Mouse (Mus musculus): ENCODE data around the gene Fiz1.

Fiz1 gene

DNA sequence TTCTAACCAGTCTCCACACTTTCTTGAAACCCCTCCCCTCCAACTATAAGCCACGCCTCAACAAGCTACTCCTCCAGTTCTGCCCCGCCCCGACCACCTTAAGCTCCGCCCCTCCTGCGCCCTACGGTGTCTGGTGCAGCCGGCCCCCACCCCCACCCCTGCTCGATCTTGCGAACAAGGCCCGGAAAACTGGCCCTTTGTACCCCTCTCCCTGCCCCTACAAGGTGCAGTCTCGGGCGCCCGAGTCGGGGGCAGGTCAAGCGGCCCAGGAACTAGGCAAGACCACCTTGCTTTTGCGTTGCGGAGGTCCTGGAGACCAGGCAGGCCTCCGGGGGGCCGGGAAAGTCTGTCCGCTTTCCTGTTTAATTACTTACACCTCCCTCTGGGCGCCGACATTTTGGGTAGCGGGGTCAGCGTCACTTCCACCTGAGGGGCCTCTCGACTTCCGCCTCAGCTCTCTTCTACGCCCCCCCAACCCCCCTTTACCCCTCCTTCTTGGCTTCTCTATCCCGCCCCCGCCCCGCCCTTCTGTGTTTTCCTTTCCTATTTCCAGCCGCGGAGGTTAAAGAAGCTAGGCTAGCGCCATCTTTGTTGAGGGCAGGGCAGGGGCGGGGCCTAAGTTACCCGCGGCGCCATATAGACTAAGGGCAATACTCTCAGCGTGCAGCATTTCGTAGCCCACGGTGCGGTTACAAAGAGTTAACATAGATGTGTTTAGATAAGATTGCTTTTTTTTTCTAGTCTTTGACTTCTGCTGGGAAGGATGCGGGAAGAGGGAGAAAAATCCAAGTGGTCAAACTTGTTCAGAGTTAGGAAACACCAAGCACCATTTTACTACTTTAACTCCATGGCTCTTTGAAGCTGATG lies at the start of gene Fiz1, which contains the start of gene Zfp524:
Fiz1 (minus strand) TSS at position 447 of the 867 bp plus-strand sequence.
Zfp524 (plus strand) TSS at position 165 of the 867 bp plus-strand sequence.
- peak; percentile 98 for DNase-seq

DNA sequence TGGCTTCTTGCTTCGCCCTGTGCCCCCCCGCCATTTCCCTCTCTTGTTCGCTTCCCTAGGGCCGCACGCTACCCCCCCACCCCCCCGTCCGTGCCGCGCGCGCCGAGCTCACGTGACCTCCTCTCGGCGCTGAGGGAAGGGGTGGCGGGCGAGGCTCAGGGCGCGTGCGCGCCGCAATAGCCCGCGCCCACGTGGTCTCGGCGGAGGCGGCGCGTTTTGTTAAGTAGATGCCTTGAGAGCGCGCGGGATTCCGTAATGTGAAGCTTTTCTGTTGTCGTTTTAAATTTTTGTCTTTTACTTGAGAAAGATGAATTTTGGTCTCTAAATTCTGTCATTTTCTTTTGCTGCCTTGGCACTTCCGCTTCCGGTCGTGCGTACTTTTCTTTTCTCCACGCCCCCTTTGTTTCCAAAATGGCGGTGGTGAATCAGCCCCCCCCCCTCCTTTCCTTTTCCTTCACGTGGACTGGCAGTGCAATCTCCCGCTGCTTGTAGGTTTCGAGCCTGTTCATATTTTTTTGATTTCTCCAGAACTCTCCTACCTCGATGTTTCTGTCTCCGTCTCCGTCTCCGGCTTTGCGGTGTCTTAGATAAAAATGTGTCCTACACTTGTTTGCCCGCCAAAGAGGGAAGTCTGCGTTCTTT lies 48.0 kb upstream of the Fiz1 start:
- peak; percentile 83 for DNase-seq

DNA sequence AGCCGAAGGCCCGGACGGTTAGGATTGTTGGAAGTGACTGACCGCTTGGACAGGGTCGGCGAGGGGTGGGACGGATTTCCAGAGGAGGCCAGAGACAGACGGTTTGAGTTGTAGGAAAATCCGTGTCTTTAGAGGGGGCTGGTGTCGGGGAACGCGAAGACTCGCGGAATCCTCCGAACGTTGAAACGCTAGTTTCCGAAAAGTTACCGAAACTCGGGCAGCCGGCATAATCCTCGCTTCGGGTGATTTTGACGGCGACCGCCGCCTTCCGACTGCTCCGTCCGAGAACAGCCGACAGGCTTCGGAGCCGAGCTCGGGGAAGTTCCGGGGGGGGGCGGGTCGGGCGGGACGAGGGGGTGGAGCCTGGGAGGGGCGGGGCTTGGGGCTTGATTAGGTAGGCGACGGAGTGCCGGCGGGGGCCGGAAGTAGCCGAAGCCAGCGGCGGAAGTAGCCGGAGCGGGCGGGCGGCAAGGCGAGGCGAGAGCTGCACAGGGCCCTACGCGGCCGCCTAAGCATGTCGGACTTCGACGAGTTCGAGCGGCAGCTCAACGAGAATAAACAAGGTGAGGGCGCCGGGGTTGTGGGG lies 47.4 kb upstream of the Fiz1 start, which contains the start of gene U2af2:
U2af2 (plus strand) TSS at position 370 of the 586 bp plus-strand sequence.
- DNase-seq, result peak; percentile 94

DNA sequence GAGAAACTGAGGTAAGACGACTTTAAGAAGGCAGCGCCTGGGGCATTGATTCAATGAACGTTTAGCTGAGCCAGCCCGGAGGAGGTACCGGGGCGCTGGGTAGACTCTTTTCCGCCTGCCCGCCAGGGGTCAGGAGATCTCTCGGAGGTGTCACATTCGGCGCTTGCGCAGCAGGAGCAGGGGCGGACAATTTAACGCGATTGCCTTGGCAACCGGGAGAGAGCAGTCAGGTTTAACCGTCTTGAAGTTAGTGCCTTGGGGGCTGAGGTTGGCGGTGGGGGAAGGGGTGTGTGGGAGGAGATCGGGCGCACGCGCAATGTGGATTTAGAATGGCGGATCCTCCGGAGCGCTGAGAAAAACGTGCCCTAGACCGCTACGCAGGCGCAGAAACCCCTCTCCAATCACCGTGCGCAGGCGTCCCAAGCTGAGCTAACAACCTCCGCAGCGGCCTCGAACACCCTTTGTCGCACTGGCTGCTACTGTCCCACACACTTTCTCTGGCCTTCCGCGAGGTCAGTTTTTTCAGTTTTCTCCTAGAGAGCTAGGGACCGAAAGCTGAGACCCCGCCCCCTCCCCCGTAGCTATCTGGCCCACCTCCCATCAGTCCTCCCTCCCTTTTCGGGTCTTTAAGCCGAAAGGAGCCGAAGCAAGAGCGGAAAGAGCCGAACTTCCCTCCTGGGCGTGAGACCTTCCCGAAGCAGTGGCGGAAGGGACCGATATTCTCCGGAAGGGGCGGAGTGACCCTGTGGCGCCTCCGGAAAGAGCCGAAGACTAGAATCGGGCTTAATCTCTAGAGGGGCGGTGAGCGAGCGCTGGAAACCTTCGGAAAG lies 46.7 kb upstream of the Fiz1 start:
- peak; percentile 99 for DNase-seq

DNA sequence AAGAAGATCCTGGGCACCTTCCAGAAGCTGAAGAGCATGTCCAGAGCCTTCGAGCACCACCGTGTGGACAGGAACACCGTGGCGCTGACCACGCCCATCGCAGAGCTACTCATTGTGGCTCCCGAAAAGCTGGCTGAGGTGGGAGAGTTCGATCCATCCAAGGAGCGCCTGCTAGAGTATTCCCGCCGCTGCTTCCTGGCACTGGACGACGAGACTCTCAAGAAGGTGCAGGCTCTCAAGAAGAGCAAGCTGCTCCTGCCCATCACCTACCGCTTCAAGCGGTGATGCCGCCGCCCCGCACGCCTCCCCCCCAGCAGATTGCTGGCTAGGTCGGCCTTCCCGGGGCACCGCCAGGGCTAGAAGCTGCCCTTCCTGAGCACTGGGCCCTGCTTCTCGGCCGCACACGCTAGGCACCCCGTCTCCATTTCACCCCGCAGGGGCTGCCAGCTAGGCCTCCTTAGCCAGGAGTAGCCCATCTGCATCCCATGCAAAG lies 45.8 kb upstream of the Fiz1 start:
- peak; percentile 92 for DNase-seq

DNA sequence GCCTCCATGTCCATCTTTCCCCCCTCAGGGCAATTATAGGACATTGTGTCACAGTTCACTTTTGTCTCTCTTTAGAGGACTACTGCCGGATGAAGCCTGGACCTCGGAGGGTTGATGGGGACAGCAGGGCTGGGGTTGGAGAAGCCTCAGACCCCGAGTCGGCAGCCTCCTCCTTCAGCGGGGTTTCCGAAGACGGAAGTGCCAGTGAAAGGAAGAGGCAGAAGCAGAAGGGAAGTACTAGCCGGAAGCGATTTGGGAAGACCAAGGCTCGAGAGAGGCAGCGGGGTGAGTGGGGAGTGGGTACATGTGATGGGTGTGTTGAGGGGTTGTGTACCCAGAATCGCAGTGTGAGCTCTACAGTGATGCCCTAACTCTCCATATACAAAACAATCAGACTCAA lies 44.9 kb upstream of the Fiz1 start:
- DNase-seq, result no peak

DNA sequence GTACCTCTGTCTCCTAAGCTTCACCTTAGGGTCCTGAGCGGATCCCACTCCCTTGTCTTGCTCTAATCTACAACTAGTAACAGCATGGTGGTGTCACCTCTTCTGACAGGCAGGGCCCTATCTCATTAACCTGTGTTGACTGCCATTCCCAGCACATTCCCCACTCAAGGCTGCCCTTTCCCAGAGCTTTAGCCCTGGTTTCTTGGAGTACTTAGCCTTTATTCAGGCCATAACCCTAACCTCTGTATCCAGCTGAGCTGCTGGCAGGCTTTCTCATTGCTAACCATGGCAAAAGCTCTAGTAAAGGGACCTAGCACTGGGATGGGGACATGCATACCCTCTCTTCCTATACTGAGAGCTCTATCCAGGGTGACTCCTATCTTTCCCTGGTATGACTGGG lies 44.1 kb upstream of the Fiz1 start:
- DNase-seq, result no peak

DNA sequence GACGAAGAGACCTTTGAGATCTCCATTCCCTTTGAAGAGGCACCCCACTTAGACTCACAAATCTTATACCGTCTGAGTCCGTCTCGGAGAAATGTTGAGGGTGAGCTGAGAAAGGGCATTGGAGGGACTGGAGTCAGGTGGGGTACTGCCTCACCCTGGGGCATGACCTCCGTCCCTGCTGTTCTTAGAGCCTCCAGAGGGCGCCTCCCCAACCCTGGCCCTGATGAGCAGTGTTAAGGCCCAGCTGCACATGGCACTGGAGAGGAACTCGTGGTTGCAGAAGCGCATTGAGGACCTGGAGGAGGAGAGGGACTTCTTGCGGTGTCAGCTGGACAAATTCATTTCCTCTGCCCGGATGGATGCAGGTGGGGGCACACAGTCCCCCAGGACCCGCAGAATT lies 43.3 kb upstream of the Fiz1 start:
- DNase-seq, result no peak

DNA sequence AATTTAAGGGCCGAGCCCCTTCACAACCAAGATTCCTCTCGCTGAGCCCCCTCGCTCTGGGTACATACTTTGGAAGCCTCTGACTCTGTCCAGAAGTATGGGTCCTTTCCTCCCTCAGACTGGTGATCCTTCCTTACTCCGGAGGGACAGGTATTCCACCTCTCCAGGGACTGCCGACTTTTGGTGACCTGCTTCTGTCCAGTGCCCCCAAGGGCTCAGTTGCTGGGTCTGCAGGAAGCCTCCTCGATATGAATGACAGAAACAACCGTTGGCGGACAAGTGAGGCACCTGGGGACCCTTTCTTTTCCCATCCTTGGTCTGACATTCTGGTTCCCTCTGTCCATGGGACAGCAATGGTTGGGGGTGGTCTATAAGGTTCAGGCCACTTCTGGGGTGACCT lies 42.9 kb upstream of the Fiz1 start:
- no peak for DNase-seq

DNA sequence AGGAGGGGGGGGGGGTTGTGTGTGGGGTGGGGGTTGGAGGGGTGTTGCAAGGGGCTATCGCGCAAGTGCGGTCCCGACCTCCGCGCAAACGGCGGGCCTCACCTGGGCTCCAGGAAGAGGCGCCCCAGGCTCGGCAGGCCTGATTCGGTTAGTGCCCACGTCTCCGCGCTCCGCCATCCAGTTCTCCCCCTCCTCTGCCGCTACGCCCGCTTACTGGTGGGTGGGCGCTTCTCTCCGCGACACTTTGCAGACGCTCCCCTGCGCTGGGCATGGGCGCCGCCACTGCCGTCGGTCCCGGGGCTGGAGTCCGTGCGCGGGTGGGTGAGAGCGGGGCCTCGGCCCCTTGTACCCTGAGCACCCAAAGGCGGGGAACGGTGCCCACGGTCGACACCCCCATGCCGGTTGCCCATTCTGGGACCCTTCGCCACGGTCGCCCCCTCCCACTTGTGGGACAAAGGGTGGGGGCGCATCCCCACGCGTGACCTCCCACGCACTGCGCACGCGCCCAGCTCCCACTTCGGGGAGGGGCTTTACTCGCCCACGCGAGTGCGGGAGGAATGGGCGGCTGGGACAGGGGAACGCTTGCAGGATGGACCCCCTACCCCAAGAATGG lies 42.3 kb upstream of the Fiz1 start:
- DNase-seq, result no peak

DNA sequence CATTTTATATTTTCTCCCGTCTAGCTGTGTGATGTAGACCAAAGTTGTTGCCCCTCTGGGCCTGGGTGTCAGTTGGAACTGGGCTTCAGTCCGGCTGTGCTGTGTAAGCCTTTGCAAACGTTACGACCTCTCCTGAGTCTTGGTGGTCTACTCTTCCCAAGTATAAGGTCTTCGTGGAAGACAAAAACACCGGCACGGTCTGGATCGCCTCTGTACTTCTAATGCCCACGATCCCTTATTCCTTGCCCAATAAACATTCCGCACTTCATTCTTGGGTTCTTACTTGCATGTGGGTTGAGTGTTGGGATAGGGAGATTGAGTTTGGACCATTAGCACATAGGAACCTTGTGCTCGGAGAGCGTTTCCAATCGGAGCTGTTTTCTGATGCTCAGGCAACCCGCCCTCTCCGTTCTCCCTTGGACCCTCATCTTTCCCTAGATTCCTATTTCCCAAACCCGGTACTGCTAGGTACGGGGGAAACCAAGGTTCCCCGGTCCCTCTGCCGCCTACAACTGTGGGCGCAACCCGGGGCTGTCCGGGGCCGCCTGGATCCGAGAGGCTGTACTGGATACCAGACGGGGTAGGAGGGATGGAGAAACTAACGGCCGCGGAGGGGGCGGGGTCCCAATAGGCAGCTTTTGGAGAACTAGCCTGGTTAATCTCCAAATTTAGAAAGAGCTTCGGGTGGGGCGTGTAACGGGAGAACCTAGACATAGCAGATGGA lies 39.1 kb upstream of the Fiz1 start:
- no peak for DNase-seq

DNA sequence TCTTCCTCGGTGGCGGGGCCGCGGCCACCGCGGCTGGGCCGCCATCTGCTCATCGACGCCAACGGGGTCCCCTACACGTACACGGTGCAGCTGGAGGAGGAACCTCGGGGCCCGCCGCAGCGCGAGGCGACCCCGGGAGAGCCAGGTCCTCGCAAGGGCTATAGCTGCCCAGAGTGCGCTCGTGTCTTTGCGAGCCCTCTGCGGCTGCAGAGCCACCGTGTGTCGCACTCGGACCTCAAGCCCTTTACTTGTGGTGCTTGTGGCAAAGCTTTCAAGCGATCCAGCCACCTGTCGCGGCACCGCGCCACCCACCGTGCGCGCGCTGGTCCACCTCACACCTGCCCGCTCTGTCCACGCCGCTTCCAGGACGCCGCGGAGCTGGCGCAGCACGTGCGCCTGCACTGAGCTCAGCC lies 38.4 kb upstream of the Fiz1 start:
- DNase-seq, result no peak

DNA sequence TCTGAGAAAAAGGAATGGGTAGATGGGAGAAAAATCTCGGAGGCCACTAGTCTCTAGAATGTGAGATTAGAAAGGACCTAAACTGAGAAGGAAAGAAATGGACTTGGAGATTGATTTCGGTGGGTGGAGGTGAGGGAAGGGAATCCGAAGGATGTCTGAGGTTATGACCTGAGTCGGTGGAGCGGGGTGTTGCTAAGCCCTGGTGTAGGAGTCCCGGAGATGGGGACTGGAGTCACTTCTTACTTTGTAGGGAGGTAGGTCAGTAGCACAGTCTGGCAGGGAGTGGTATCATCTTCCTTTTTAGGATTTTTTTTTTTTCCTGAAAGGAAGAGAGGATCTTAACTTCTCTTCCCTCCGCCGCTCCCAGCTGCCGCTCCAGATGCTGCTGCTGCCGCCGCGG lies 37.9 kb upstream of the Fiz1 start:
- DNase-seq, result no peak

DNA sequence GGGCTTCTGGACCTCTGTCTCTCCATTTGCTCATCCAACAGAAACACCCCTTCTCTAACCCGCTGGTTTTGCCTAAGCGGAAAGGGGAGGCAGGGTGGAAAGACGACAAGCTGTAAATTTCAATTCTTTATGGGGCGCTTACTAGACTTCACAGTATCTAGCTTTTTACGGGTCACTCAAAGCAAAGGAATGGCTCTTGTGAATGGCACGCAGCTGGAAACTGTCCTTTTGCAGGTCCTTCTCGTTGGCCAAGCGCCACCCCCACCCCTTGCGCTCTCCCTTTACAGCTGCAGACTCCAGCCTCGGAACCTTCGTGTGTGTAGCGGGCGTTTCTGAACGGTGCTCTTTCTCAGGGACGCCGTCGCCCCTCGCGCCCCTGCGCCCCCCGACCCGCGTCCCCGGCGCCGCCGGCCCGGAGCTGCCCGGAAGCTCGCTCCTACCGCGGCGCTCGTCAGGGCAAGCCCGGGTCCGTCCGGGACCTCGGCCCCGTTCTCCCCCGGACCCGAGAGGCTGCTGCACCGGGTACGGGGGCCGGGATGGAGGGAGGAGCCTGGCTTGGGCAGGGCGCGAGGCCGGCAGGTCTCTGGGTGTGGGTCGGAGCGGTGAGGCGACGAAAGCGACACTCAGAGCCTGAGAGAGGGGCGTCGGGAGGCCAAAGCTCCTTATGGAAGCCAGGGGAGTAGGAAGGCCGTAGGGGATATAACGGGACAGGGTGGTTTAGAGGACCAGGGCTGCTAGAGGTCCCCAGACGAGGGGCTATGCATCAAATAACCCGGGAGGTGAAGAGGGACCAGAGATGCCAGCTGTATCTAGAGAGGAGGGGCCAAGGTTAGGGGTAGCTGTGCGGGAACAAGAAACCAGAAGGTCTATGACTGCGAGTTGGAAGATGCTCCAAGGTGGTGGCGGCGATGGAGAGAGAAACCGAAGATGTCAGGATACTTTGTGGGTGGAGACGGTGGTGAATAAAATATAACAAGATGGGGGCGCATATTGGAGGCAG lies 37.0 kb upstream of the Fiz1 start, which contains the start of gene Zfp580:
Zfp580 (plus strand) TSS at position 346 of the 1,000 bp plus-strand sequence.
- peak; percentile 88 for DNase-seq

DNA sequence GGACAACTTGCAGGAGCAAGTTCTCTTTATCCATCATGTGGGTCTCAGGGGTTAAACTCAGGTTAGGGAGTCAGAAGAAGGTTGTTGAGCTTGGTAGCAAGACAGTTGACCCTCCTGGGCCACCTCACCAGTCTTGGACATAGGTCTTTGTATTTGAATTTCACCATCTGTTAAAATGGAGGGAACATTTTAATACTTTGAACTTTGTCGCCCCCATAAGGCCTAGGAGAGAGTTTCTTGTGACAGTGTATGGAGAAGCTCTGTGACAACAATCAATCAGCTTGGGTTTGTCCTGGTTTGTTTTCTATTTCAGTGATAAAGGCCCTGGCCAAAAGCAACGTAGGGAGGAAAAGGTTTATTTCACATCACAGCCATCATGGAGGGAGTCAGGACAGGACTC lies 32.8 kb upstream of the Fiz1 start:
- peak; percentile 69 for DNase-seq

DNA sequence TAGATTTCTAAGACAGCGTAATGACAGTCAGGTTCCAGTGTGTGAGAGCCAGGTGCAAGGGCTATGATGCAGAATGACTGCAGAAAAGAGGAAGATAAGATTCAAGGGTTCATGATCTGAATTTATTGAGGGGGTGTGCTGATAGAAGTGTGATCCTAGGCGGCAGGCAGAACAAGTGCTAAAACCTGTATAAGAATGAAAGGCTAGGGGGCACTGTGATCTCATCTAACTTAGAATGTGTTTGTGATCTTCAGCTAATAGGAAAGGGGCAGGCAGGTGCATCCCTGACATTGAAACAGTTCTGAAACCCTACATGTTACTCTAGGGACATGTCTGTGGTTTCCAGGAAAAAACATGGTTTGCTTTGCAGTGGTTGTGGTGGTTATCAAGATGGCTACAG lies 31.6 kb upstream of the Fiz1 start:
- no peak for DNase-seq

DNA sequence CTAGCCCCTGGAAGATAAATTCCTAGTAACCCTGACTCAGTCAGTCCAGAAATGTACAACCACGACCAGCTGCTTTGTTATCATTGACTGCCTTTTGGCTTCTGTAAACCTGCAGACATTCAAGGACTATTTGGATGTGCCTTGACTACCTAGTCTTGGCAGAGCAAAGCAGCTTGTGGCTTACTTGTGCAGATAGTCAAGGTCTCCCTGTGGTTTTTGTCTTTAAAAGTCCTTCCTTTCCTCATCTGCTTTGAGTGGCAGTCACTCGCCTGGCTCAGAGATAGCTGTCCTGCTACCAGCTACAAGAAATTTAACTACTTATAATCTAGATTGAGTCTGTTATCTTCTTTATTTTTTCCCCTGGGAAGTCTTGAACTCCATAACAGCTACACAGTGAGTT lies 30.5 kb upstream of the Fiz1 start:
- no peak for DNase-seq

DNA sequence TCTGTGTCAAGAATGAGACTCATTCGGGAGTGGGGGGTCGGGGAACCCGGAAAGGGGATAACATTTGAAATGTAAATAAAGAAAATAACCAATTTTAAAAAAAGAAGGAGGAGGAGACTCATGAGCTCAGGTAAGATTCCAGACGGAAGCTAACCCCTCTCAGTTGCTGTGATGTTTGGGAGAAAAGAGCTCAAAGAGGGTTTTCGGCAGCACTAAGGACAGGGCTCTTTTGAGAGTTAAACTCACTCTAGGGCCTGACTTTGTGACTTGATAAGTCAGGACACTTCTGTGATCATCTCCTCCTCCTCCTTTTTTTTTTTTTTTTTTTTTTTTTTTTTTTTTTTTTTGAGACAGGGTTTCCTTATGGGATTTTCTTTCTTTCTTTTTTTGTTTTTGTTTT lies 24.4 kb upstream of the Fiz1 start:
- no peak for DNase-seq

DNA sequence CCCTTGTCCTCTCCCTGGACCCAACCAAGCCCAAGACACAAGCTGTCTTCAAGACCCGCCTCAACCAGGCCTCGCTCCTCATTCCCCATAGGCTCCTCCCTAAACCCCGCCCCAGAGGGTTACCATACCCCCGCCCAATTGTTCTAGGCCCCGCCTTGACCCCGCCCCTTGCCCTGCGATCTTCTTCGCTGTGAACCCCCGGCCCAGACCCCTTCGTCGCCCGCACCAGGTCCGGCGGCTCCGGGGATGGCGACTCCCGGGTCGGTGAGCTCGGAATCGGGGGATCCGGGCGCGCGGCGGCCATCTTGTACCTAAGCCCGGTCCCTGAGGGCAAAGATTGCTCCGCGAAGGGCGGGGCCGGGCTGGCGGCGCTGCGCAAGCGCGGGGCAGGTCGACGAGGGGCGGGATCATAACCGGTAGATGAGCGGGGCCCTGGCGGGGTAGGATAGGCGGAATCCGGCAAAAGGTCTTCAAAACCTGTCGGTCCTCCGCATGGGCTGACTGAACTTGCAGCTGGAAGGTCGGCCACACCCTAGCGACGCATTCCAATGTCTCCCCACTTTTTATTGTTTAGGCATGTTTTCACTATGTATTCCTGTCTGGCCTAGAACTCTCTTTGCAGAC lies 23.7 kb upstream of the Fiz1 start, which contains the start of gene Zfp784:
Zfp784 (minus strand) TSS at position 338 of the 624 bp plus-strand sequence.
- peak; percentile 97 for DNase-seq

DNA sequence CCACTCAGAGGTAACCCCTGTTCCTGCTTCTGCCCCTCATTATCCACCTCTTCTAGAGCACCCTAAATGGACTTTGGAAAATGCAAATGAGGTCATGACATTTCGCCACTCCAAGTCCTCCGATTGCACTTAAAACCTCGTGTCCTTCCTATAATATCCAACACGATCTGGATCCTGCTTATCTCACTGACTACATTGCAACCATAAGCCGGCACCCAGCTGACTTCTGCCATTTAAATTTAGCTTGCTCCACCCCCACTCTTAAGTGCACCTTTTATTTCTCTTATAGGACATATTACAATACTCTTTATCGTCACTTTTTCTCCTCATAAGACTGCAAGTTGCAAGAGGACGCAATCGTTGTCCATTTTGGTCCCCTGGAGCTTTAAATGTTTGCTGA lies 23.0 kb upstream of the Fiz1 start:
- DNase-seq, result no peak
